Mouse (Mus musculus): ENCODE results near the gene Neurl3.

DNA sequence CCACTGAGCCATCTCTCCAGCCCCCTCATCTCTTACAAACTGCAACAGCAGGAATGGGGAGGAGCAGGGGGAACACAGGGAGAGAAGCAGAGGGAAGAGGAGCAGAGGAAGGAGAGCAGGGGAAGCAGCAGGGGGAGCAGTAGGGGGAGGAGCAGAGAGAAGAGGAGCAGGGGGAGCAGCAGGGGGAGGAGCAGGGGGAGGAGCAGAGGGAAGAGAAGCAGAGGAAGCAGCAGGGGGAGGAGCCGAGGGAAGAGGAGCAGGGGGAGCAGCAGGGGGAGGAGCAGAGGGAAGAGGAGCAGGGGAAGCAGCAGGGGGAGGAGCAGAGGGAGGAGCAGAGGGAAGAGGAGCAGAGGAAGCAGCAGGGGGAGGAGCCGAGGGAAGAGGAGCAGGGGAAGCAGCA is 15.8 kb downstream of the Neurl3 start:
- TF ChIP-seq CTCF (IDR thresholded peaks at IDR 0.05; ENCODE audit: low read depth, low read length): no peak
- TF ChIP-seq POLR2A (IDR thresholded peaks at IDR 0.05; ENCODE audit: extremely low read depth, insufficient read depth, low read length): no peak
